Mouse (Mus musculus): ENCODE measurements around the gene Tob1.

GRCm38 (mm10) chr11:94215581-94215980, 4.3 kb downstream of the Tob1 start:
- no peak for TF ChIP-seq CTCF (IDR thresholded peaks at IDR 0.05; ENCODE audit: low read depth)
- no peak for TF ChIP-seq EP300 (IDR thresholded peaks at IDR 0.05; ENCODE audit: low read depth)

Measured in liver, postnatal 0 days (tissue).